Mouse (Mus musculus): Measurements from ENCODE around the gene Exd1.

GRCm38 (mm10) chr2:119525422-119525821, 22.0 kb downstream of the Exd1 start:
- TF ChIP-seq CTCF (IDR thresholded peaks at IDR 0.05; ENCODE audit: borderline replicate concordance, insufficient read depth, low read length) (no peak), POLR2A (IDR thresholded peaks at IDR 0.05; ENCODE audit: low read depth, low read length) (no peak)
